Mouse (Mus musculus) fat pad, adult 2 months (tissue): ENCODE data around the gene Tpmt.
A peak's percentile ranks its signal among the peaks of the same experiment; 100 is the strongest.

Source experiments
- DNase-seq: peaks from one replicate; pipeline ENCODE4 v3.0.0-alpha.2; 2011; ENCODE audit warnings: low read depth, low spot score; ENCODE audit errors: extremely low read depth

Tpmt gene

GRCm38 (mm10) chr13:47044617-47044947 is at the start of gene Tpmt:
Tpmt (minus strand) TSS chr13:47044737.
- no peak for DNase-seq

GRCm38 (mm10) chr13:47093791-47094190 is 49.3 kb upstream of the Tpmt start:
- DNase-seq: no peak

GRCm38 (mm10) chr13:47089271-47089670 is 44.7 kb upstream of the Tpmt start:
- DNase-seq: no peak

GRCm38 (mm10) chr13:47088433-47088832 is 43.9 kb upstream of the Tpmt start:
- no peak for DNase-seq

- DNase-seq: no peak
These were observed 36.5 kb upstream of the Tpmt start for GRCm38 (mm10) chr13:47080905-47081505.

- DNase-seq: no peak
These were observed 34.3 kb upstream of the Tpmt start for GRCm38 (mm10) chr13:47078799-47079198.

GRCm38 (mm10) chr13:47077367-47077766 is 32.8 kb upstream of the Tpmt start:
- DNase-seq: no peak

GRCm38 (mm10) chr13:47076156-47076555 is 31.6 kb upstream of the Tpmt start:
- DNase-seq: no peak

GRCm38 (mm10) chr13:47072484-47072883 is 27.9 kb upstream of the Tpmt start:
- DNase-seq: no peak

- DNase-seq: no peak
These were observed 27.3 kb upstream of the Tpmt start for GRCm38 (mm10) chr13:47071871-47072270.

- no peak for DNase-seq
These were observed 26.0 kb upstream of the Tpmt start for GRCm38 (mm10) chr13:47070329-47071080.

GRCm38 (mm10) chr13:47067001-47067400 is 22.5 kb upstream of the Tpmt start:
- DNase-seq: no peak

- DNase-seq: no peak
These were observed 22.0 kb upstream of the Tpmt start for GRCm38 (mm10) chr13:47066516-47066915.

- DNase-seq: no peak
These were observed 19.6 kb upstream of the Tpmt start for GRCm38 (mm10) chr13:47063985-47064760.

- DNase-seq: no peak
These were observed 18.2 kb upstream of the Tpmt start for GRCm38 (mm10) chr13:47062756-47063155.

GRCm38 (mm10) chr13:47056781-47057180 is 12.2 kb upstream of the Tpmt start:
- DNase-seq: no peak

- DNase-seq: no peak
These were observed 11.6 kb upstream of the Tpmt start for GRCm38 (mm10) chr13:47056126-47056525.

- no peak for DNase-seq
These were observed 9.4 kb upstream of the Tpmt start for GRCm38 (mm10) chr13:47053971-47054370.

- DNase-seq: peak; percentile 45
These were observed 5.5 kb upstream of the Tpmt start for GRCm38 (mm10) chr13:47050009-47050408.

- DNase-seq: no peak
These were observed 3.5 kb upstream of the Tpmt start for GRCm38 (mm10) chr13:47047996-47048395.

- DNase-seq: no peak
These were observed 512 bp downstream of the Tpmt start for GRCm38 (mm10) chr13:47043833-47044616.
